Mouse (Mus musculus) stomach, postnatal 0 days (tissue): ENCODE results near the gene Ost4. TPM values are rescaled to one million over a fixed set of nuclear protein-coding genes. Genes with fewer than 3 reads are reported as not detected.
A peak's percentile ranks its signal among the peaks of the same experiment; 100 is the strongest.

Experiments used
- ATAC-seq: fragments of 200-750 bp; cut with Nextera tagmentation; 2 replicates; pipeline ENCODE4 v1.8.0; 2017; ENCODE audit not compliant: low FRiP score, low TSS enrichment
- DNase-seq: peaks from one replicate; pipeline ENCODE4 v3.0.0-alpha.2; 2016; ENCODE audit warnings: low spot score
- H3K27ac ChIP-seq: fragments of 300-500 bp; sonication (generic); replicated peaks from 2 replicates; pipeline ENCODE4 v1.5.1; 2014; ENCODE audit warnings: mild to moderate bottlenecking, control low read depth
- H3K27me3 ChIP-seq: fragments of 300-500 bp; sonication (generic); 2 replicates; pipeline ENCODE4 v1.6.1; 2014; ENCODE audit warnings: low read length; ENCODE audit not compliant: control insufficient read depth, insufficient read depth
- H3K36me3 ChIP-seq: fragments of 300-500 bp; sonication (generic); 2 replicates; pipeline ENCODE4 v1.6.1; 2014; ENCODE audit warnings: low read length, mixed read lengths; ENCODE audit not compliant: control insufficient read depth, insufficient read depth
- H3K4me1 ChIP-seq: fragments of 300-500 bp; sonication (generic); replicated peaks from 2 replicates; pipeline ENCODE4 v1.6.1; 2014; ENCODE audit warnings: antibody characterized with exemption; ENCODE audit not compliant: control insufficient read depth, insufficient read depth
- H3K4me2 ChIP-seq: fragments of 300-500 bp; sonication (generic); replicated peaks from 2 replicates; pipeline ENCODE4 v1.6.1; 2014; ENCODE audit warnings: low read depth, mild to moderate bottlenecking, control low read depth, moderate library complexity
- H3K4me3 ChIP-seq: fragments of 300-500 bp; sonication (generic); 2 replicates; pipeline ENCODE4 v1.5.1; 2014; ENCODE audit warnings: low read depth, low read length, control low read depth
- H3K9ac ChIP-seq: fragments of 300-500 bp; sonication (generic); 2 replicates; pipeline ENCODE4 v1.6.1; 2014; ENCODE audit warnings: mild to moderate bottlenecking, low read length, control low read depth, mixed read lengths
- H3K9me3 ChIP-seq: fragments of 300-500 bp; sonication (generic); 2 replicates; pipeline ENCODE4 v1.6.1; 2016; ENCODE audit warnings: low read length; ENCODE audit not compliant: control insufficient read depth
- CTCF ChIP-seq: IDR thresholded peaks from 2 replicates; pipeline ENCODE4 v1.5.1; 2016; ENCODE audit warnings: antibody characterized with exemption, low read depth, mild to moderate bottlenecking, moderate library complexity
- EP300 ChIP-seq: optimal IDR thresholded peaks from 2 replicates; pipeline ENCODE3; 2016; ENCODE audit warnings: antibody characterized with exemption
- WGBS: fragments of 180-500 bp; shearing (Covaris S2); extraction: QIAGEN DNeasy Blood & Tissue Kit; methylation state at CpG from one replicate; pipeline ENCODE4 v1.1.7; 2014; 5-methylcytosine and 5-hydroxymethylcytosine counted together
- polyA plus RNA-seq: library from polyadenylated mRNA; unstranded; fragments of >200 nt; fragmentation: Nextera tagmentation; extraction: Ambion mirVana; gene quantifications from 2 replicates; pipeline ENCODE4 v1.2.1, GENCODE M21; 2015

The Ost4 gene
- polyA plus RNA-seq, 1 experiment from 2014 or later, result 397 TPM

DNA sequence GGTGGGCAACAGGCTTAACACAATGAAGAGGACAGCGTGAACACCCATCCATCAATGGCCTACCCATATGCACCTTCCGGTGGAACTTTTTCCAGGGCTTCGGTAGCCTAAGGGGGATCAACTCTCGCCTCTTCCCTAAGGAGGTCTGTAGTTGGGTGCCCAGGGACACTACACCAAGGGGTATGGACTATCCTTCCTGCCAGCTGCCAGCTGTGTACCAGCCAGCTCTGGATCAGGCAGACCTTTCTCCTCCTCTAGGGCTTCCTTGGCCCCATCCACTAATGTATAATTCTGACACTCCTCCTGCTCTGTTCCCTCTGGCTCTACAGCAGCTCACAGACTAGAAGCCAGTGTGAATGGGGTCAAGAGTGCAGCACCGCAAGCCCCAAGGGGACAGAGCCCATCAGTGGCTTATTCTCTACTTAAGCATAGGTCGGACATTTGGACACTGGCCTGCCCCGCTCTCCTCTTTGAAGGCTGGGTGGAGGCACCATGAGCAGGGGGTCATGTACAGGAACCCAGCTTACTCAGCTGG, 6.6 kb upstream of the Ost4 start:
- Histone ChIP-seq H3K36me3 (peaks cover 15% of the 10 kb centered on the region), H3K9ac (peak overlapping the region; percentile 67), H3K27ac (peak overlapping the region; percentile 92), H3K27me3 (no peaks in the 10 kb centered on the region), H3K9me3 (no peaks in the 10 kb centered on the region), H3K4me2 (peak overlapping the region; percentile 75), H3K4me3 (peak overlapping the region; percentile 43), H3K4me1 (peaks cover 9% of the 10 kb centered on the region)
- DNase-seq (no peak), ATAC-seq (no peak)
- WGBS, result 35% methylated on average over 7 of the region's 7 CpGs
- no peak for TF ChIP-seq EP300
- no peak for TF ChIP-seq CTCF

DNA sequence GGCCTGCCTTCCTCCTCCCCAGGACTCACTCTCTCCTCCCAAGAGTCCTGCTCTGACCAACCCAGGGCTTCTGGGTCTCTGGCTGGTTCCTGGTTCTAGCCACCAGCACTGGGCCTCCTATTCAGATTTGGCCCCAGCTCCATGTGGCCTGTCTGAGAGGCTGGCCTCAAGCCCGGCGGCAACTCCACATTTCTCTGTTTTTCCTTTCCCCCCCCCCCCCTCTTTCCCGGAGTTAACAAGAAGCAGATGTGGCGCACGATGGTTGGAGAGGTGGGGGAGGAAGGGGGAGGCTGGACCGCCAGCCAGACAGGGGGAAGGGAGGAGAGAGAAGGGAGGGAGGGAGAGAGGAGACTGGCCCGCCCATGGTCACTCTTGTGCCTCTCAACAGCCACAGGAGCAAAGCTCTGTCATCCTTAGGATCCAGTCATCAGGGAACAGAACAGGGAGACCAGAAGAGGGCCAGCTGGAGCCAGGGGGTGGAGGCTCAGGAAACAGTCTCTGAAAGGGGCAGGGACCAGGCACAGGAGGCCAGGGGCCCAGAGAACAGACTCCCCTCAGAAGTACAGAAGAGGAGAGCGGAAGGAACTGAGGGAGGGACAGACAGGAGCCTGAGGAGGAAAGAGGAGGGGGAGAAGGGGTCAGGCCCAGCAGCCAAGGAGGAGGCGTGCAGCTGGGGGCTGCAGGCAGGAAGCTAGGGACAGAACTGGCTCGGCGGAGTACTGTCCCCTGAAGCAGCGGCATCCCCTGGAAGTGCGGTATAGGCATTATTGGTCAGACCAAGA, 5.7 kb upstream of the Ost4 start, which contains the start of gene Emilin1:
TSS of gene Emilin1 (plus strand) at position 343 of the 782 bp plus-strand sequence.
- peak; percentile 68 for ATAC-seq
- peak; percentile 64 for DNase-seq
- Histone ChIP-seq H3K4me2 (peak within 1 kb of the TSS; percentile 75), H3K36me3 (peaks cover 13% of the 10 kb centered on the region), H3K4me3 (peak within 1 kb of the TSS; percentile 43), H3K9ac (peak within 1 kb of the TSS; percentile 67), H3K4me1 (peaks cover 14% of the 10 kb centered on the region), H3K27me3 (no peaks in the 10 kb centered on the region), H3K9me3 (no peaks in the 10 kb centered on the region), H3K27ac (peak within 1 kb of the TSS; percentile 92)
- WGBS, result 22% methylated on average over 13 of the region's 13 CpGs
- TF ChIP-seq EP300 (no peak), CTCF (peak; percentile 33; the same call in 1 of the 2 replicates)

DNA sequence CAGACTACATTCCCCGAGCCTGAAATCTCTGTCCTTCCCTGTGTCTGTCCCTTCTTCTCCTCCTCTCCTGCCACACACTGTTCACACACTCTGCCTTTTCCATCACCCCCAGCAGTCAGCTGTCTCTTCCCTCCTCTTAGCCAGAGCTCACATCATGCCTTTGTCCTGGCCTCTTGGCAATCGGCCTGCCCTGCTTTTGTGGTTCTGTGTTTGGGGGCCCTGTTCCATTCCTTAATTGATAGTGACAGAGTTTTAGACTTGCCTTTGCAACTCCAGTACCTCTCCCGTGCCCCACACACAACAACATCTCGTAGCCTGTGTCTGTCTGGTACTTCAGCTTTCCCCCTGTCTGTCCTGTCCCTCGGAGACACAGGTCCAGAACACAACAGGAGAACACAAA, 4.6 kb upstream of the Ost4 start:
- no peaks in the 10 kb centered on the region for H3K27me3 ChIP-seq
- H3K27ac ChIP-seq, result peak overlapping the region; percentile 92
- H3K4me3 ChIP-seq, result no peak overlapping the region
- WGBS, result 50% methylated on average over 5 of the region's 5 CpGs
- ATAC-seq (no peak), DNase-seq (no peak)
- TF ChIP-seq EP300 (no peak), CTCF (no peak)
- peaks cover 2% of the 10 kb centered on the region; the same call in 1 of the 2 replicates for H3K36me3 ChIP-seq
- no peaks in the 10 kb centered on the region for H3K9me3 ChIP-seq
- H3K4me1 ChIP-seq, result peaks cover 14% of the 10 kb centered on the region
- H3K4me2 ChIP-seq, result no peak overlapping the region
- 0 out of 2 replicates have a peak overlapping the region, but pooled peaks have one; percentile 9 for H3K9ac ChIP-seq

DNA sequence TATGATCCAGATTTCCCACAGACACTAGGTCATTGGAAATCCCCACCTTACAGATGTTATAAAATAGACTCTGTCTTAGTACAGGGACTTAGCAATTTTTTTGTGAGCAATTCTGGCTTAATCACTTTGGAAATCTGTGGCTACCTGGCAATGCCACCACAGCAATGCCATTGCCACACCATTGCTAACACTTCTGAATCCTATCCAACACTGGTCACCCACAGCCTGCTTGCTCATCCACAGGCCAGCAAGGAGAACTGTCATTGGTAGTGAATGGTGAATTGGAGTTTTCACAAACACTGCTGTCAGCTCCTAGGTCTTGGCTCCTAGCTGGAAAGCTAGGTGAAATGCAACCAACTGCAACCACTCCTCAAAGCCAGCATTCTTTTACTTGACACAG, 2.9 kb upstream of the Ost4 start:
- ATAC-seq (no peak), DNase-seq (no peak)
- H3K4me2 ChIP-seq, result no peak overlapping the region
- H3K36me3 ChIP-seq, result no peaks in the 10 kb centered on the region
- H3K27me3 ChIP-seq, result no peaks in the 10 kb centered on the region
- no peak for TF ChIP-seq CTCF
- TF ChIP-seq EP300, result no peak
- no peak overlapping the region for H3K27ac ChIP-seq
- peaks cover 18% of the 10 kb centered on the region for H3K4me1 ChIP-seq
- no peak overlapping the region for H3K4me3 ChIP-seq
- no peak overlapping the region for H3K9ac ChIP-seq
- no peaks in the 10 kb centered on the region for H3K9me3 ChIP-seq

DNA sequence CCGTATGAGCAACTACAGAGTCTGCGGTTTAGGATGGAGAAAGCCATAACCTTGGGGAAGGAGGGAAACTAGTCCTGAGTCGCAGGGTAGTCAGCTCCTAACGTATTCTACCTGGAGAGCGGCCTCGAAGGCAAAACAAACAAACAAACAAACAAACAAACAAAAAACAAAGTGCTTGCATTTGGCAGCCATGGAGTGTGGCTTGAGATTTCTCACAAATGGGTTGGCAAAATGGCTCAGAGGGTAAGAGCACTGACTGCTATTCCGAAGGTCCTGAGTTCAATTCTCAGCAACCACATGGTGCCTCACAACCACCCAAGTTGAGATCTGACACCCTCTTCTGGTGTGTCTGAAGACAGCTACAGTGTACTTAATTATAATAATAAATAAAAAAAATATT, 2.3 kb upstream of the Ost4 start:
- TF ChIP-seq CTCF (no peak), EP300 (no peak)
- no peak for DNase-seq
- no peak overlapping the region for H3K4me3 ChIP-seq
- no peak overlapping the region for H3K4me2 ChIP-seq
- ATAC-seq, result no peak
- H3K4me1 ChIP-seq, result peaks cover 18% of the 10 kb centered on the region
- H3K9me3 ChIP-seq, result no peaks in the 10 kb centered on the region
- no peaks in the 10 kb centered on the region for H3K27me3 ChIP-seq
- H3K27ac ChIP-seq, result peak overlapping the region; percentile 96
- WGBS, result 80% methylated on average over 7 of the region's 7 CpGs
- peaks cover 5% of the 10 kb centered on the region; the same call in 1 of the 2 replicates for H3K36me3 ChIP-seq
- H3K9ac ChIP-seq, result no peak overlapping the region

DNA sequence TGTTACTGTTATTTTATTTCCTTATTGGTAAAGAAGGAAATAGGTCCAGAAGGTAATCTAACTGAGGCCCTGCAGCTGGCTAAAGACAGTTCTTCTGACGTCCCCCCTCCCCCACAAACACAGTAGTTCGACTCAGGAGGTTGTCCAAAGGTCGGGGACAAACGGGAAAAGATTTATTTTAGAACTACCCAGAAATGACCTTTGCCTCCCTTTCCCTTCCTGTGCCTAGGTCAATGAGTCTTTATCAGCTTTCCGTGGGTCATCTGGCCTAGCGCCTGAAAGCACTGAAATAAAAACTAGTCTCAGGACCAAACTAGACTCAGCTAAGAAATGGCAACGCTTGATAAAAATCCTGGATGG, 1.7 kb upstream of the Ost4 start:
- 19% methylated on average over 7 of the region's 7 CpGs for WGBS
- H3K27me3 ChIP-seq, result no peaks in the 10 kb centered on the region
- peaks cover 9% of the 10 kb centered on the region for H3K36me3 ChIP-seq
- no peak overlapping the region for H3K9ac ChIP-seq
- H3K4me2 ChIP-seq, result 0 out of 2 replicates have a peak overlapping the region, but pooled peaks have one; percentile 17
- TF ChIP-seq CTCF (no peak), EP300 (no peak)
- peaks cover 18% of the 10 kb centered on the region for H3K4me1 ChIP-seq
- ATAC-seq (no peak), DNase-seq (no peak)
- peak overlapping the region; percentile 96 for H3K27ac ChIP-seq
- H3K9me3 ChIP-seq, result no peaks in the 10 kb centered on the region
- H3K4me3 ChIP-seq, result no peak overlapping the region
